Mouse (Mus musculus): ENCODE results near the gene Opa1. TPM values are rescaled to one million over a fixed set of nuclear protein-coding genes. Genes with fewer than 3 reads are reported as not detected.

Gene Opa1
- polyA plus RNA-seq, 1 experiment from 2014 or later, result 51.2 TPM

GRCm38 (mm10) chr16:29629053-29629452 is 49.9 kb downstream of the Opa1 start:
- no peaks in the 10 kb centered on the region for H3K27me3 ChIP-seq (ENCODE audit: control insufficient read depth, insufficient read depth, low read length)
- no peak overlapping the region for H3K9ac ChIP-seq (ENCODE audit: low read depth, low read length)
- no peak overlapping the region for H3K4me3 ChIP-seq (ENCODE audit: low read depth, low read length)
- no peaks in the 10 kb centered on the region for H3K9me3 ChIP-seq (ENCODE audit: control insufficient read depth, low read length)
- ATAC-seq (ENCODE audit: low FRiP score) (no peak), DNase-seq (ENCODE audit: low spot score) (peak; percentile 61)
- 95% methylated on average over 1 of the region's 1 CpGs for WGBS
- 0 out of 2 replicates have a peak, but pooled peaks cover 6% of the 10 kb centered on the region for H3K36me3 ChIP-seq (ENCODE audit: control insufficient read depth, insufficient read depth, low read length)
- H3K27ac ChIP-seq (ENCODE audit: low read depth, low read length), result no peak overlapping the region
- H3K4me2 ChIP-seq (replicated peaks; ENCODE audit: low read depth, low read length), result no peak overlapping the region
- no peaks in the 10 kb centered on the region for H3K4me1 ChIP-seq (replicated peaks; ENCODE audit: control insufficient read depth, insufficient read depth, low read length)

- H3K27ac ChIP-seq (ENCODE audit: low read depth, low read length), result no peak overlapping the region
- no peak overlapping the region for H3K9ac ChIP-seq (ENCODE audit: low read depth, low read length)
- H3K4me1 ChIP-seq (replicated peaks; ENCODE audit: control insufficient read depth, insufficient read depth, low read length), result no peaks in the 10 kb centered on the region
- H3K9me3 ChIP-seq (ENCODE audit: control insufficient read depth, low read length), result no peaks in the 10 kb centered on the region
- DNase-seq (ENCODE audit: low spot score), result no peak
- no peak for ATAC-seq (ENCODE audit: low FRiP score)
- H3K4me3 ChIP-seq (ENCODE audit: low read depth, low read length), result no peak overlapping the region
- 11% methylated on average over 4 of the region's 4 CpGs for WGBS
- no peaks in the 10 kb centered on the region for H3K36me3 ChIP-seq (ENCODE audit: control insufficient read depth, insufficient read depth, low read length)
- peaks cover 5% of the 10 kb centered on the region; the same call in 1 of the 2 replicates for H3K27me3 ChIP-seq (ENCODE audit: control insufficient read depth, insufficient read depth, low read length)
- H3K4me2 ChIP-seq (replicated peaks; ENCODE audit: low read depth, low read length), result no peak overlapping the region
Measured at GRCm38 (mm10) chr16:29635780-29636179, 56.6 kb downstream of the Opa1 start.

DNA sequence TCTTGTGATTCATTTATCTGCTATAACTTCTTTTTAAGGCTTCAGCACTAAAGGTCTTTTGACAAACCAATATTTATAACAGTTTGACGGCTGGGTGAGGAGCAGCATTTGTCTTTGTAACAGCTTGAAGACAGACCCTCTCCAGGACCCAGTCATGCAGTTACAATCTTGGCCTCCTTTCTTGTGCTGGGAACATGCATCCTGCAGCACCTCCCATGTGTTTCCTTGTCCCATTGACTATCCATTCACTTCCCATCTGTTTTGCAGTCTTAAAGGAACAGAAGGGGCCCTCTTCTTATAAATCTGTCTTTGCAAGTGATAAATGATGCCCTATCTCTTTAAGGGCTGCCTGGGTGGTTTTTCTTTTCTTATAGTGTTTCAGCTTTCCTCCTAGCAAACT is 63.2 kb downstream of the Opa1 start:
- Histone ChIP-seq H3K4me1 (replicated peaks; ENCODE audit: control insufficient read depth, insufficient read depth, low read length) (no peaks in the 10 kb centered on the region), H3K36me3 (ENCODE audit: control insufficient read depth, insufficient read depth, low read length) (no peaks in the 10 kb centered on the region), H3K4me3 (ENCODE audit: low read depth, low read length) (no peak overlapping the region), H3K9ac (ENCODE audit: low read depth, low read length) (no peak overlapping the region), H3K27me3 (ENCODE audit: control insufficient read depth, insufficient read depth, low read length) (peaks cover 10% of the 10 kb centered on the region; the same call in 1 of the 2 replicates), H3K4me2 (replicated peaks; ENCODE audit: low read depth, low read length) (no peak overlapping the region), H3K9me3 (ENCODE audit: control insufficient read depth, low read length) (no peaks in the 10 kb centered on the region), H3K27ac (ENCODE audit: low read depth, low read length) (no peak overlapping the region)
- 33% methylated on average over 1 of the region's 1 CpGs for WGBS
- DNase-seq (ENCODE audit: low spot score) (no peak), ATAC-seq (ENCODE audit: low FRiP score) (no peak)

GRCm38 (mm10) chr16:29644871-29645270 is 65.7 kb downstream of the Opa1 start:
- no peaks in the 10 kb centered on the region for H3K36me3 ChIP-seq (ENCODE audit: control insufficient read depth, insufficient read depth, low read length)
- H3K27ac ChIP-seq (ENCODE audit: low read depth, low read length), result no peak overlapping the region
- ATAC-seq (ENCODE audit: low FRiP score), result no peak
- H3K4me2 ChIP-seq (replicated peaks; ENCODE audit: low read depth, low read length), result no peak overlapping the region
- H3K27me3 ChIP-seq (ENCODE audit: control insufficient read depth, insufficient read depth, low read length), result peaks cover 13% of the 10 kb centered on the region; the same call in 1 of the 2 replicates
- H3K9me3 ChIP-seq (ENCODE audit: control insufficient read depth, low read length), result no peaks in the 10 kb centered on the region
- no peak overlapping the region for H3K4me3 ChIP-seq (ENCODE audit: low read depth, low read length)
- DNase-seq (ENCODE audit: low spot score), result no peak
- H3K4me1 ChIP-seq (replicated peaks; ENCODE audit: control insufficient read depth, insufficient read depth, low read length), result no peaks in the 10 kb centered on the region
- WGBS, result 88% methylated on average over 3 of the region's 3 CpGs
- no peak overlapping the region for H3K9ac ChIP-seq (ENCODE audit: low read depth, low read length)

DNA sequence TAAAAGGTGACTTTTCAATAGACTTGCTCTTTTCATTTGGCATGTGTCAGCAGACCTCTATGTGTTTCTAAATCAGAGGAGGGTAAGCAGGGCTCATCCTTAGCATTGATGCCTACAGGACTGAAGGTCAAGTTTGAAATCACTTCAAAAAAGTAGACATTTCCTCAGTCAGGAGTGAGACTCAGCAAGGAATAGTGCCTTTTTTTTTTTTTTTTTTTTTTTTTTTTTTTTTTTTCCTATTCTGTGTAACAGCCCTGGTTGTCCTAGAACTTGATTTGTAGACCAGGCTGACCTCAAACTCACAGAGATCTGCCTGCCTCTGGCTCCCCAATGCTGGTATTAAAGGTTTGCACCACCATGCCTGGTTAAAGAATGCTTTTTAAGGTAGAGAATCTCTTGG is 67.1 kb downstream of the Opa1 start:
- DNase-seq (ENCODE audit: low spot score) (no peak), ATAC-seq (ENCODE audit: low FRiP score) (no peak)
- peaks cover 9% of the 10 kb centered on the region; the same call in 1 of the 2 replicates for H3K27me3 ChIP-seq (ENCODE audit: control insufficient read depth, insufficient read depth, low read length)
- H3K9ac ChIP-seq (ENCODE audit: low read depth, low read length), result no peak overlapping the region
- H3K9me3 ChIP-seq (ENCODE audit: control insufficient read depth, low read length), result no peaks in the 10 kb centered on the region
- H3K4me2 ChIP-seq (replicated peaks; ENCODE audit: low read depth, low read length), result no peak overlapping the region
- H3K27ac ChIP-seq (ENCODE audit: low read depth, low read length), result no peak overlapping the region
- H3K36me3 ChIP-seq (ENCODE audit: control insufficient read depth, insufficient read depth, low read length), result no peaks in the 10 kb centered on the region
- H3K4me1 ChIP-seq (replicated peaks; ENCODE audit: control insufficient read depth, insufficient read depth, low read length), result no peaks in the 10 kb centered on the region
- H3K4me3 ChIP-seq (ENCODE audit: low read depth, low read length), result no peak overlapping the region

DNA sequence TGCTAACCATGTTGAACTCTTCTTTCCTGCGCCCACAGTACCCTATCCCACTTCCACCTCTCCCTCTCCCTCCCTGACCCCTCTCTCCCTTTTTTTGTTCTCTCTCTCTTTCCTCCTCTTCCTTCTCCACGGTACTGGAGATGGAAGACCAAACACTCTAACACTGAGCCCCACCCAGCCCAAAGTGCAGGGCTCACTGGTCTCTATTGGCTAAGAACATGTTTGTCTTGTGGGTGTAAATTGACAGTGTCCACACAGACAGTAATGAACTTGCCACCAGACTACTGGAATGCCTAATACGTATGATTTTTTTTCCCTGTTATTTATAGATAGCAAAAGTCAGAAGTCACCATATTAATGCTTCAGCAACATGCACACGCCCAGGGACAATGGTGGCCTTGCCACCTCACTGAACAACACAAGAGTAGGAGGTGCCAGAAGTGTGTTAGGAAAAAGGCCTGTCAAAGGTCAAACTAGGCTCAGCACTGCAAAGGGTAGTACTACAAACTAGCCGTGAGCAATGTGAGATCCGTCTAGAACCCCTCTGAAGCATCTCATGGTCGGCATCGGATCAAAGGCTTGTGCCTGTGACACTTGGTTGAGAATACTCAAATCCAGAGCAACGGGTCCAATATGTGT is 77.2 kb downstream of the Opa1 start:
- 0 out of 2 replicates have a peak, but pooled peaks cover 2% of the 10 kb centered on the region for H3K4me1 ChIP-seq (replicated peaks; ENCODE audit: control insufficient read depth, insufficient read depth, low read length)
- no peak overlapping the region for H3K4me2 ChIP-seq (replicated peaks; ENCODE audit: low read depth, low read length)
- DNase-seq (ENCODE audit: low spot score) (no peak), ATAC-seq (ENCODE audit: low FRiP score) (no peak)
- H3K36me3 ChIP-seq (ENCODE audit: control insufficient read depth, insufficient read depth, low read length), result no peaks in the 10 kb centered on the region
- peaks cover 78% of the 10 kb centered on the region for H3K27me3 ChIP-seq (ENCODE audit: control insufficient read depth, insufficient read depth, low read length)
- H3K9me3 ChIP-seq (ENCODE audit: control insufficient read depth, low read length), result no peaks in the 10 kb centered on the region
- WGBS, result 48% methylated on average over 9 of the region's 9 CpGs
- H3K4me3 ChIP-seq (ENCODE audit: low read depth, low read length), result no peak overlapping the region
- no peak overlapping the region for H3K9ac ChIP-seq (ENCODE audit: low read depth, low read length)
- H3K27ac ChIP-seq (ENCODE audit: low read depth, low read length), result no peak overlapping the region

DNA sequence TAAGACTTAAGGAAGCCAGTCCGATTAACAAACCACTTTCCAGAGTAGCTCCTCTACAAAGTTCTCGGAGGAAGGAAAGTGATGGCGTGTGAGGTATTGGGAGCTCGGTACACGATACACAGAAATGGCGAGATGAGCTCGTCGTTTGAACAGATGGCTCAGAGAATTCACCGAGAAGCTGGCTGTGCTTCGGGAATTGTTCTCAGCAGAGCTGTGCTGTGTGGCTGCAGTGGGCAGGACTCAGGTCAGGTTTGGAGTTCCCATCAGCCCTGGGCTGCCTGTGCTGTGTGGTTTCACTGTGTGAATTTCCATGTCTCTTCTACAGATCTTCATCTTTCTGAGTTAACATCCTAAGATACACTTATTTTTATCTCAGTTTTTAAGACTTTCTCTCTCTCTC is 77.8 kb downstream of the Opa1 start:
- H3K27me3 ChIP-seq (ENCODE audit: control insufficient read depth, insufficient read depth, low read length), result peaks cover 81% of the 10 kb centered on the region
- WGBS, result 43% methylated on average over 10 of the region's 10 CpGs
- no peak overlapping the region for H3K4me3 ChIP-seq (ENCODE audit: low read depth, low read length)
- H3K36me3 ChIP-seq (ENCODE audit: control insufficient read depth, insufficient read depth, low read length), result no peaks in the 10 kb centered on the region
- H3K9ac ChIP-seq (ENCODE audit: low read depth, low read length), result no peak overlapping the region
- ATAC-seq (ENCODE audit: low FRiP score) (no peak), DNase-seq (ENCODE audit: low spot score) (no peak)
- no peaks in the 10 kb centered on the region for H3K9me3 ChIP-seq (ENCODE audit: control insufficient read depth, low read length)
- no peak overlapping the region for H3K27ac ChIP-seq (ENCODE audit: low read depth, low read length)
- H3K4me2 ChIP-seq (replicated peaks; ENCODE audit: low read depth, low read length), result no peak overlapping the region
- 0 out of 2 replicates have a peak, but pooled peaks cover 2% of the 10 kb centered on the region for H3K4me1 ChIP-seq (replicated peaks; ENCODE audit: control insufficient read depth, insufficient read depth, low read length)

DNA sequence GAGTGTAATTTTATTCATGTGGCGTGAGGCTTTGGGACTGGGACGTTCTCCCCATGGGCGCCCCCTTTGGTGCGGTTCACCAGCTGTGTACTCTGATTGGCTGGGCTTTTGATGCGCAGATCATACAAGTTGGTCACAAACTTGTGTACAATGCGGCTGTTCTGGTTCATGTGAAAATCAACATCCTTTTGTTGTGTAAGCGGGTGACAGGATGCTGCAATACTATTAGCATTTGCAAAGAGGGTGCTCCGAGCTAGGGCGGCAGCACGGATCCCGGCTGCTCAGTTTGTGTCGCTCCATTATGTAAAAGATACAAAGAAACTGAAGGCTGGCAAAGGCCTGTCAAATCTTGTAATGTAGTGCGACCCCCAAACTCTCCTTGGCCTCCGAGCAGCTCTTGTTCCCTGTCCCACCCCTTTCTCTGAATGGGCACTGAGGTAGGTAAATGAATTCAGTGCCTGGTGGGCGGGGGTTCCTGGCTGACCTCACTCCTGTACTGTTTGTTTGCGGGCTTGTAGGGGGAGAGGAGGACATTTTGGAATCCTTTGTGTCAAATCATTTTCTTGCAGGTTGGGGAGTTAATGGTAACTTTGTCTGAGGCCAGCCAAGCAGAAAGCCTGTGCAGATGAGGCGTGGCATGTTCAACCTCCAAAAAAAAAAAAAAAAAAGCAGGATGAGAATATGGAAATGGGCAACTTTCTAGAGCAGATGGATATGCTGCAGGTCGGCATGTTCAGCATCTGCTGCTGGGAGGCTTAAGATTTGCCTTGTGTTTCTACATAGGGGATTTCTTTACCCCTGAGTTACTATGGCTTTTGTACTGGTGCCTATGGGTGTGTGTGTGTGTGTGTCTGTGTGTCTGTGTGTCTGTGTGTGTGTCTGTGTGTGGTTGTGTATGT is 78.8 kb downstream of the Opa1 start:
- no peaks in the 10 kb centered on the region for H3K9me3 ChIP-seq (ENCODE audit: control insufficient read depth, low read length)
- 0 out of 2 replicates have a peak, but pooled peaks cover 2% of the 10 kb centered on the region for H3K4me1 ChIP-seq (replicated peaks; ENCODE audit: control insufficient read depth, insufficient read depth, low read length)
- no peaks in the 10 kb centered on the region for H3K36me3 ChIP-seq (ENCODE audit: control insufficient read depth, insufficient read depth, low read length)
- peak; percentile 94 for ATAC-seq (ENCODE audit: low FRiP score)
- H3K9ac ChIP-seq (ENCODE audit: low read depth, low read length), result no peak overlapping the region
- DNase-seq (ENCODE audit: low spot score), result peak; percentile 77
- H3K4me3 ChIP-seq (ENCODE audit: low read depth, low read length), result no peak overlapping the region
- peaks cover 85% of the 10 kb centered on the region for H3K27me3 ChIP-seq (ENCODE audit: control insufficient read depth, insufficient read depth, low read length)
- H3K4me2 ChIP-seq (replicated peaks; ENCODE audit: low read depth, low read length), result peak overlapping the region; percentile 34
- H3K27ac ChIP-seq (ENCODE audit: low read depth, low read length), result 0 out of 2 replicates have a peak overlapping the region, but pooled peaks have one; percentile 17
- 9% methylated on average over 18 of the region's 18 CpGs for WGBS
